Mouse (Mus musculus): ENCODE results near the gene Adora3.

DNA sequence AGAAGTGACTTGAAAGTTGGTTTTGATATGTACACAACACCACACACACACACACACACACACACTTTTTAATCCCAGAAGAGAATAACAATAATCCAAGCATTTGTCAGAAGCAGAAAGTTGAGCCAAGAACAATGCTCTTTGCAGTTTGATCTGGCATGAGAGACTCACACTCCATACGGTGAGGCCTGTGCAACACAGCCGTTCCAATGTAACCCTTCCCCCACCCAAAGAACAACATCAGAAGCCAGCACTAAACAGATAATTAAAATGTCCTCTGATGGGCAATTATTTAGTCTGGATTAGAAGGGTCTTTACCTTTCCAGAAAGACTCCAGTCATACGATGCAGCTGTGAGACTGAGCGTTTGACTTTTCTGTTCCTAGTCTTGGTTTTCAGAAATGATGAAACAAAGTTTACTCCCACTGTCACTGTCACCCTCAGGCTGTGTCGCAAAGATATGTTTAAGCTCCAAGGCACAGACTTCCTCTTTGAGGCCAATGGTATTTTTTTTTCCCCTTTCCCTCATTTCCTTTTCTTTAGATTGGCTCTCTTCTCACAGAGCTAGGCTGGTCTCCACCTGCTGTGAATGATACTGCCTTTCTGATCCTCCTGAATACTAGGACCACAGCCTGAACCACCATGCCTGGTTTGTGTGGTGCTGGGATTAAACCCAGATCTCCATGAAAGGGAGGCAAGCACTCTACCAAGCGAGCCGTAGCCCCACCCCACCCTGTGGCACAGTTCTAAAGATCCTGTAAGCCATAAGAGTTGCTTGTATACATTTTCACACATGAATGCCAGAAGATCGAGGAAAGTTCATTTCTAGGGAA lies 61.8 kb downstream of the Adora3 start, which contains the start of gene I830077J02Rik:
- TF ChIP-seq CTCF (IDR thresholded peaks at IDR 0.05; ENCODE audit: borderline replicate concordance, insufficient read depth, low read depth, low read length) (no peak), POLR2A (IDR thresholded peaks at IDR 0.05; ENCODE audit: borderline replicate concordance, insufficient read depth, low read length) (no peak)
